Mouse (Mus musculus) lung, adult 2 months (tissue): ENCODE results near the gene Hipk2.

Experiments used
- CTCF ChIP-seq: fragments of 200-500 bp; IDR thresholded peaks from 2 replicates; pipeline ENCODE4 v1.5.1; 2011; ENCODE audit warnings: mild to moderate bottlenecking, low read length, control low read depth; ENCODE audit not compliant: insufficient read depth
- POLR2A ChIP-seq: fragments of 200-500 bp; IDR thresholded peaks from 2 replicates; pipeline ENCODE4 v1.6.1; 2011; ENCODE audit warnings: low read depth, mild to moderate bottlenecking, control low read depth, low read length, borderline replicate concordance; ENCODE audit errors: extremely low read depth

GRCm38 (mm10) chr6:38669580-38669979 lies 206.4 kb downstream of the Hipk2 start:
- TF ChIP-seq CTCF (peak; percentile 17; the same call in 1 of the 2 replicates), POLR2A (no peak)
